Mouse (Mus musculus): Measurements from ENCODE around the gene Slain1. TPM values are rescaled to one million over a fixed set of nuclear protein-coding genes. Genes with fewer than 3 reads are reported as not detected.

Gene Slain1
- 21.3 TPM for polyA plus RNA-seq (2014; fragmentation: Illumina TruSeq; extraction: RNeasy Lipid Tissue Mini Kit (QIAGEN cat#74804))

GRCm38 (mm10) chr14:103649896-103650334, at the start of gene Slain1:
Slain1 (plus strand) TSS chr14:103650228.

Other genes starting within 250 kb of the Slain1 start
- gene Scel, start 136.9 kb upstream of the Slain1 start, polyA plus RNA-seq (2014; fragmentation: Illumina TruSeq; extraction: RNeasy Lipid Tissue Mini Kit (QIAGEN cat#74804)), result 2.2 TPM
- 86.0 TPM for gene Ednrb, start 194.2 kb downstream of the Slain1 start, polyA plus RNA-seq (2014; fragmentation: Illumina TruSeq; extraction: RNeasy Lipid Tissue Mini Kit (QIAGEN cat#74804))

Data from ovary, adult 10 weeks (tissue).